Mouse (Mus musculus) C2C12 (cell line): ENCODE measurements around the gene Ptma. TPM values are rescaled to one million over a fixed set of nuclear protein-coding genes. Genes with fewer than 3 reads are reported as not detected.

Source experiments
- H3K27me3 ChIP-seq: one replicate; pipeline ENCODE4 v1.6.1; 2011; ENCODE audit not compliant: control insufficient read depth, insufficient read depth, insufficient read length
- H3K36me3 ChIP-seq: one replicate; pipeline ENCODE4 v1.6.1; 2011; ENCODE audit not compliant: control insufficient read depth, insufficient read depth
- H3K4me3 ChIP-seq: one replicate; pipeline ENCODE4 v1.5.1; 2011; ENCODE audit warnings: mild to moderate bottlenecking, control low read depth; ENCODE audit not compliant: poor library complexity, insufficient read depth, severe bottlenecking
- H3K79me2 ChIP-seq: one replicate; pipeline ENCODE4 v1.6.1; 2011; ENCODE audit not compliant: control insufficient read depth, insufficient read depth
- H3K79me3 ChIP-seq: one replicate; pipeline ENCODE4 v1.6.1; 2011; ENCODE audit warnings: low read depth, control low read depth
- H3ac ChIP-seq: one replicate; pipeline ENCODE3; 2011; ENCODE audit warnings: low read depth; ENCODE audit not compliant: control insufficient read depth, insufficient read length
- CEBPB ChIP-seq: IDR thresholded peaks from one replicate; pipeline ENCODE4 v1.6.1; 2011; ENCODE audit warnings: low read depth, mild to moderate bottlenecking, control low read depth, moderate library complexity
- CTCF ChIP-seq: IDR thresholded peaks from one replicate; pipeline ENCODE4 v1.5.1; 2011; ENCODE audit not compliant: control insufficient read depth, insufficient read depth, insufficient read length
- FOSL1 ChIP-seq: IDR thresholded peaks from one replicate; pipeline ENCODE4 v1.8.0; 2011; ENCODE audit warnings: mild to moderate bottlenecking, low read length; ENCODE audit not compliant: poor library complexity, insufficient read depth, severe bottlenecking
- MAX ChIP-seq: IDR thresholded peaks from one replicate; pipeline ENCODE4 v1.6.1; 2011; ENCODE audit warnings: mild to moderate bottlenecking, control low read depth
- MYOD1 ChIP-seq: IDR thresholded peaks from one replicate; pipeline ENCODE4 v1.6.1; 2011; ENCODE audit warnings: low read depth; ENCODE audit not compliant: control insufficient read depth, insufficient read length
- MYOG ChIP-seq: IDR thresholded peaks from one replicate; pipeline ENCODE4 v1.6.1; 2011; ENCODE audit not compliant: control insufficient read depth, insufficient read length; ENCODE audit errors: extremely low read depth
- USF1 ChIP-seq: IDR thresholded peaks from one replicate; pipeline ENCODE4 v1.6.1; 2011; ENCODE audit warnings: low read depth, mild to moderate bottlenecking, control low read depth, moderate library complexity
- polyA plus RNA-seq: library from polyadenylated mRNA; unstranded; fragments of >200 nt; fragmentation: generic; extraction: Trizol; gene quantifications from one replicate; pipeline ENCODE4 v1.2.1, GENCODE M21; 2012; ENCODE audit warnings: missing spikeins

Ptma gene
- polyA plus RNA-seq, 1 experiment: 2,542 TPM

GRCm38 (mm10) chr1:86491533-86492094 lies 34.9 kb upstream of the Ptma start:
- Histone ChIP-seq H3K36me3 (no peaks in the 10 kb centered on the region), H3K27me3 (no peaks in the 10 kb centered on the region), H3K79me2 (peaks cover 13% of the 10 kb centered on the region), H3ac (no peak overlapping the region), H3K4me3 (no peak overlapping the region), H3K79me3 (peaks cover 5% of the 10 kb centered on the region)
- TF ChIP-seq USF1 (no peak), MAX (no peak), CTCF (no peak), MYOG (no peak), FOSL1 (no peak), MYOD1 (no peak), CEBPB (no peak)

- TF ChIP-seq MYOD1 (no peak), CEBPB (no peak), MYOG (no peak), FOSL1 (no peak), CTCF (no peak), USF1 (no peak)
- Histone ChIP-seq H3K4me3 (no peak overlapping the region), H3K79me3 (peaks cover 5% of the 10 kb centered on the region), H3K27me3 (no peaks in the 10 kb centered on the region), H3K36me3 (no peaks in the 10 kb centered on the region), H3K79me2 (peaks cover 13% of the 10 kb centered on the region), H3ac (no peak overlapping the region)
Observed at GRCm38 (mm10) chr1:86492095-86493070, 34.1 kb upstream of the Ptma start.

GRCm38 (mm10) chr1:86493783-86494182 lies 32.7 kb upstream of the Ptma start:
- no peak overlapping the region for H3K4me3 ChIP-seq
- no peaks in the 10 kb centered on the region for H3K79me3 ChIP-seq
- H3K36me3 ChIP-seq: no peaks in the 10 kb centered on the region
- peaks cover 1% of the 10 kb centered on the region for H3K79me2 ChIP-seq
- TF ChIP-seq MYOD1 (no peak), MAX (no peak), USF1 (no peak), FOSL1 (no peak), CEBPB (no peak), CTCF (no peak), MYOG (no peak)
- H3K27me3 ChIP-seq: no peaks in the 10 kb centered on the region
- no peak overlapping the region for H3ac ChIP-seq

- Histone ChIP-seq H3K79me3 (no peaks in the 10 kb centered on the region), H3K36me3 (no peaks in the 10 kb centered on the region), H3K27me3 (no peaks in the 10 kb centered on the region), H3ac (no peak overlapping the region), H3K79me2 (no peaks in the 10 kb centered on the region), H3K4me3 (no peak overlapping the region)
- TF ChIP-seq CEBPB (no peak), CTCF (no peak), FOSL1 (no peak), MYOD1 (no peak), MAX (no peak), USF1 (no peak), MYOG (no peak)
Observed at GRCm38 (mm10) chr1:86496340-86496739, 30.2 kb upstream of the Ptma start.

GRCm38 (mm10) chr1:86497361-86497760 lies 29.2 kb upstream of the Ptma start:
- Histone ChIP-seq H3K27me3 (no peaks in the 10 kb centered on the region), H3K4me3 (no peak overlapping the region)
- TF ChIP-seq USF1: no peak
- TF ChIP-seq MYOG: no peak
- no peak for TF ChIP-seq CEBPB
- TF ChIP-seq MAX: no peak
- no peak for TF ChIP-seq MYOD1
- no peak for TF ChIP-seq CTCF
- no peak for TF ChIP-seq FOSL1

More at GRCm38 (mm10) chr1:86497361-86497760, 29.2 kb upstream of the Ptma start:
- Histone ChIP-seq H3K79me2 (no peaks in the 10 kb centered on the region), H3K36me3 (no peaks in the 10 kb centered on the region), H3ac (no peak overlapping the region), H3K79me3 (no peaks in the 10 kb centered on the region)
